Mouse (Mus musculus) layer of hippocampus, adult 9-10 months (tissue): ENCODE data around the gene Tfap2d.

ENCODE experiments used
- DNase-seq: peaks from one replicate; pipeline ENCODE4 v3.0.0; 2022; ENCODE audit warnings: low spot score

Tfap2d gene

DNA sequence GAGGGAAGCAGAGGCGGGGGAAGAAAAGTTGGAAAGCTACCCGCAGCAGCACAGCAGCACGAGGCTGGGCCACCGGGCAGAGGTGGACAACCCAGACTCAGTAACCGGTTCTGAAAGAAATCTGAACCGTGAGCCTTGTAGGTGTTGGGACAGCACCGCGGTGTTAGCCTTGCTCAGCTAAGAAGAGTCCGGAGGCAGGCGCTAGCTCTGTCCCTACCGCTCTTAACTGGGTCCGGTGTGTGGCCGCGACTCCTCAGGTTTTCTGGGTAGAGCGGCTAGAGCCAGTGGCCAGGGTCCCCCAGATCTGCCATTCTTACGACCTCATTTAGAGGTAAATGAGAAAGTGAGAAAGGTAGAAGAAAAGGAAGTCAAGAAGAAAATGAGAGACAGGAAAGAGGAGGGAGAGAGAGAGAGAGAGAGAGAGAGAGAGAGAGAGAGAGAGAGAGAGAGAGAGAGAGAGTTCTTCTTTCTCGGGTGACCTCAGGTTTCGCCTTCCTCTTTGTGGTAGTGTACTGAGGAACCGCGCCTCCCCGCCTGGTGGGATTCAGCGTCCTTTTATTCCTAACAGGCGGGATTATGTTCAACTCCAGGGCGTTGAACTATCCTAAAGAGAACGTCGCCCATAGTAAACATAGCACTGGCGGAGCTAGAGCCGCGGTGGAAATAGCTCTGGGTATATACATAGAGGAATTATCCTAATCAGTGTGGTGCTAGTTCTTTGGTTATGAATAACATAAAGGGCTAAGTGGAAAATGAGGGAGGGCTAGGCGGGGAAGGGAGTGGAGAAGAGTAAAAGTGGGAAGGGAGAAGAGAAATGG is 107.6 kb downstream of the Tfap2d start:
- DNase-seq: no peak

DNA sequence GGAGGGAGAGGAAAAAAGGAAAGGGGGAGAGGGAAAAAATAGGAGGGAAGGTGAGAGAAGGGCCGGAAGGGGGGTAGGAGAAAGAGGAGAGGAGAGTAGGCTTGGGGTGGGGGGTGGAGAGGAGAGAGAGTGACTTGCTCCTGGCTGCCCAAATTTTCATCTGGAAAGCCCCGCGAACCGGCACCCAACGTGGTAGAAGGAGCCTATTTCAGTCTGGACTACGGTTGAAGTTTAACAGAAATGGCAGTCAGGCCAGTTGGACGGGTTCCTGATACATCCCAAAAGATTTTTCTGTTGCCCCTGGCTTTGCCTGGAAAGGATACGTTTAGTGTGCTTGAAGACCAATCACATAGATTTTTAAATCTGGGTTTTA is 108.2 kb downstream of the Tfap2d start:
- DNase-seq: no peak

DNA sequence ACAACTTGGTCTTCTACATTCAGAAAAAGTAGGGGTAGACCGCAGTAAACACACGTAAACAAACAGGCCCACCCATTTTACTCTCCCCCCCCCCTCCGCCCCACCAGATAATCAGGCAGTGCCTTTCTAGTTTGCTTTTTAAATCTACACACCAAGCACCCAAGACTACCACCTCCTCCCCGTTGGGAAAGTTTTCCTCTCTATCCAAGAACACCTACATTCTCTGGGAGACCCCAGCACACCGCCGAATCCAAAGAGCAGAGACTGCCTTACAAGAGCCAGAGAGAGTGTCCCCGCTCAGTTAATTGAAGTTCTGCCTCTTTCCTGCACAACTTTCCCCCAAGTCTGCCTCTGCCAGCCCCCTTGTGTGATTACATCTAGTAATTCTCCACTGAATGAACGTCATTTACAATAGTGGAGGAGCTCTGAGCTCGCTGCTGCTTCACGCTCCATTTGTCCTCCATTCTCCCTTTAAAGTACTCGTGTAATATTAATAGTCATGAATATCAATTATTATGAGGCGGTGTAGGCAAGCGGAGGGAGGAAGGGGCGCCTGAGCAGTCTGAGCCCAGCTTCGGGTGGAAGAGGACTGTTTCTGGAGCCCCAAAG is 108.8 kb downstream of the Tfap2d start:
- no peak for DNase-seq

DNA sequence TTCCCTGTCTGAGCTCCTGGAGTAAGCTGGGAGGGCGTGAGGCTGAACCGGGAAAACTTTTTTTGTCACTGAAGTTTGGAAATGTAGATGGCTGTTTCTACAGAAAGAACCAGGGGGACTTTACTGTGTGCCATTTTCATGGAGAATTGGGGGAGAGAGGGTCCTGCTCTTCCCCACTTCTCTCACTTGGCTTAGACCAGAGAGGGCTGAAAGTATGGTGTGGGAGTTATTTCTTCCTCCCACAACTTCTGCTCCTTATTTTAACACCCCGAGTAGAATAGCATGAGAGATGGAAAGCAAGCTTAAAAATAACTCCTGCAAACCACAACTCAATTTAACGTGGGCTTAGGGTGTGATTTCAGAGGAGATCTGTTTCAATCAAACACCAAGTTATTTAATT is 109.9 kb downstream of the Tfap2d start:
- DNase-seq: no peak

DNA sequence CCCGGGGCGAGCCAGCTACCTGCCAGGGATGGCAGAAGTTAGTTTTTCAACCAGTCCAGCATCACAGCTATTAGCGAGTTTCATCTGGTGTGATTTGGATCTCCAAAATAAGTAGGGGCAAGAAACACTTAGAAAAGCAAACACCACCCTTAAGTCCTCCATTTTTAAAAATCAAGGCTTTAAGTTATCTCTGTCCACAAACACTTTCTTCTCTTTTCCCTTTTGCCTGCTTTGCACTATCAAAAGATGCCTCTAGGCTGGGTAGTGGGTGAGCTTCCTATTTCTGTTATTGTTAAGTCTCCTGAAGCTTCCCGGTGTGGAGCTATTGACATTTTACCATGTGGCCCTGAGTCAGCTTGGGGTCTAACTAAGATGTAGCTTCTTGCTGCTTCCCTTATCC is 110.3 kb downstream of the Tfap2d start:
- DNase-seq: no peak

DNA sequence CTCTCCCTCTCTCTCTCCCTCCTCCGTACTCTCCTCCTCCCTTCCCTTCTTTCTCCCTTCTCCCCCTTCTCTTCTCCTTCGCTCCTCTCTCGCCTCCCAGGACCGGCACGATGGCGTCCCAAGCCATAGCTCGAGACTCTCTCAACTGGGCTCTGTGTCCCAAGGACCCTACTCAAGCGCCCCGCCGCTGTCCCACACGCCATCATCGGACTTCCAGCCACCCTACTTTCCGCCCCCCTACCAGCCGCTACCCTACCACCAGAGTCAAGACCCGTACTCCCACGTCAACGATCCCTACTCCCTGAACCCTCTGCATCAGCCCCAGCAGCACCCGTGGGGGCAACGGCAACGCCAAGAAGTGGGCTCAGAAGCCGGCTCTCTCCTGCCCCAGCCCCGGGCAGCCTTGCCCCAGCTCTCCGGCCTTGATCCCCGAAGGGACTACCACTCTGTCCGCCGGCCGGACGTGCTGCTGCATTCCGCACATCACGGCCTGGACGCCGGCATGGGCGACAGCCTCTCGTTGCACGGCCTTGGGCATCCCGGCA is 111.1 kb downstream of the Tfap2d start:
- DNase-seq: no peak
